Mouse (Mus musculus): Measurements from ENCODE around the gene Hmox2.

DNA sequence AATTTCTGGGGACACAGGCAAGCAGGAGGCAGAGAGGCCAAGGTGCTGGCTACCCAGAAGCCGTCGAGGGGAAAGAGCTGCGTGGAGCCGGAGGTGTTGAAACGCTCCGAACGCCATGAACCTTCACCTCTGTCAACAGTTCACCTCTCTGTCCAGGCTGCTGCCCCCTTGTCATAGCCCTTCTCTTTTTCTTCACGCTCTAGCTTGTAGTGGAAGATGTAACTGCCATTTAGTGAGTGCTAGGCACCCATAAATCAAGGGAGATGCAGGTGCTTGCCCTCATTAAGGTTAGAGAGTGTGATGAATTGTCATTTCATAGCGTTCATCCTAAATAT lies 41.7 kb upstream of the Hmox2 start:
- no peak for TF ChIP-seq POLR2A (IDR thresholded peaks at IDR 0.05; ENCODE audit: borderline replicate concordance, extremely low read depth, low read depth, low read length)
- no peak for TF ChIP-seq CTCF (IDR thresholded peaks at IDR 0.05; ENCODE audit: insufficient read depth, low read length)

Data from lung, adult 2 months (tissue).